In genomic region chr7:144907793-144908192, GRCm38 (mm10) we compare ENCODE assay signal across 14 mouse cellular contexts. TPM values are rescaled to one million over a fixed set of nuclear protein-coding genes. Genes with fewer than 3 reads are reported as not detected.
A peak's percentile ranks its signal among the peaks of the same experiment; 100 is the strongest.
DNase-seq lines count a peak whose midpoint lies in the region; ATAC-seq and TF ChIP-seq lines count a peak whose summit lies in the region.
"Had no signal": no experiment of that assay in that cellular context is flagged by ENCODE, and none has a peak within 500 bp of the region (broad histone marks: within the 10 kb centered on the region; RNA-seq: fewer than 3 reads in every experiment).

No protein-coding gene starts in this region.

- TF ChIP-seq EP300 in CH12.LX (IDR thresholded peaks at IDR 0.05; ENCODE audit: low read length), result no peak
- no peak for TF ChIP-seq EP300 in liver, embryonic 14.5 days (IDR thresholded peaks at IDR 0.05; ENCODE audit: low read depth)

- whole genome bisulfite sequencing in intestine, postnatal 0 days, result 11% methylated on average over 8 of the region's 8 CpGs
- WGBS in intestine, embryonic 16.5 days, result 9% methylated on average over 8 of the region's 8 CpGs
- WGBS in liver, embryonic 14.5 days (ENCODE audit: insufficient replicate concordance), result 8% methylated on average over 8 of the region's 8 CpGs

- TF ChIP-seq POLR2A in CH12.LX (IDR thresholded peaks at IDR 0.05; ENCODE audit: low read depth, low read length), result no peak

- in situ Hi-C loops in CH12.LX (cut with MboI; ENCODE audit: low pct_ligation_motif_present, low pct_unique_long_range_greater_than_20kb, low sequenced_read_pairs), result no loop called here

- DNase-seq in CH12.LX (ENCODE audit: extremely low read depth), result peak; percentile 70
- peak; percentile 53 for DNase-seq in c-Kit-positive CD71-positive TER-119-negative erythroid progenitor cells, embryonic 14.5 days (ENCODE audit: low read depth)
- DNase-seq in liver, embryonic 14.5 days (ENCODE audit: low read depth in 3 of 3, low spot score in 3 of 3), result peak in 2 of 3 experiments; percentile 39 to 45
- DNase-seq in right cerebral cortex, postnatal 14 days, result no peak
- DNase-seq in gastrocnemius, adult 8-10 months (ENCODE audit: low spot score in 2 of 2), result no peak
- DNase-seq in frontal cortex, postnatal 36 days (ENCODE audit: low spot score in 2 of 2), result no peak
- DNase-seq: cerebellum, postnatal 36 days; thymus, postnatal 25 days had no signal

- no peaks in the 10 kb centered on the region for H3K9me3 ChIP-seq in intestine, postnatal 0 days (ENCODE audit: control insufficient read depth)
- no peaks in the 10 kb centered on the region for H3K9me3 ChIP-seq in intestine, embryonic 16.5 days (ENCODE audit: control insufficient read depth, low read length)
- peaks cover 10% of the 10 kb centered on the region for H3K9me3 ChIP-seq in CH12.LX (replicated peaks; ENCODE audit: low read length)
- H3K9me3 ChIP-seq in liver, embryonic 14.5 days (ENCODE audit: control insufficient read depth, low read length), result no peaks in the 10 kb centered on the region
- H3K9me3 ChIP-seq: forebrain, embryonic 15.5 days; hindbrain, embryonic 10.5 days; lung, embryonic 15.5 days had no signal

- H3K4me2 ChIP-seq in intestine, postnatal 0 days (replicated peaks; ENCODE audit: low read depth), result no peak overlapping the region
- H3K4me2 ChIP-seq in intestine, embryonic 16.5 days (ENCODE audit: low read depth, low read length), result no peak overlapping the region
- peak overlapping the region; percentile 82; the same call in 1 of the 2 replicates for H3K4me2 ChIP-seq in CH12.LX (ENCODE audit: insufficient read depth, low read depth, poor library complexity, severe bottlenecking)
- H3K4me2 ChIP-seq in liver, embryonic 14.5 days (ENCODE audit: low read depth), result no peak overlapping the region; the same call in 1 of the 2 replicates
- H3K4me2 ChIP-seq: lung, embryonic 15.5 days had no signal

- dilution Hi-C loops in CH12.LX (cut with MboI; ENCODE audit: extremely low pct_ligation_motif_present, extremely low pct_unique_long_range_greater_than_20kb, low sequenced_read_pairs), result no loop called here

- no peak for ATAC-seq in intestine, postnatal 0 days
- no peak for ATAC-seq in intestine, embryonic 16.5 days
- ATAC-seq in liver, embryonic 14.5 days (ENCODE audit: insufficient read depth), result no peak

- H3K36me3 ChIP-seq in intestine, postnatal 0 days (ENCODE audit: control insufficient read depth, insufficient read depth), result no peaks in the 10 kb centered on the region
- no peaks in the 10 kb centered on the region for H3K36me3 ChIP-seq in intestine, embryonic 16.5 days (ENCODE audit: control insufficient read depth, insufficient read depth, low read length)
- no peaks in the 10 kb centered on the region for H3K36me3 ChIP-seq in CH12.LX (replicated peaks in 1 of 2; ENCODE audit: control insufficient read depth in 1 of 2, insufficient read depth in 1 of 2, low read length in 1 of 2)
- H3K36me3 ChIP-seq in liver, embryonic 14.5 days (replicated peaks; ENCODE audit: control insufficient read depth, insufficient read depth, low read depth), result no peaks in the 10 kb centered on the region
- H3K36me3 ChIP-seq: forebrain, embryonic 15.5 days; hindbrain, embryonic 10.5 days; lung, embryonic 15.5 days had no signal

- H3K27me3 ChIP-seq in intestine, postnatal 0 days (replicated peaks; ENCODE audit: control insufficient read depth, insufficient read depth, low read length), result no peaks in the 10 kb centered on the region
- H3K27me3 ChIP-seq in intestine, embryonic 16.5 days (replicated peaks; ENCODE audit: control insufficient read depth, insufficient read depth, low read length), result no peaks in the 10 kb centered on the region
- H3K27me3 ChIP-seq in CH12.LX (replicated peaks), result peaks cover 84% of the 10 kb centered on the region
- no peaks in the 10 kb centered on the region; the same call in 1 of the 2 replicates for H3K27me3 ChIP-seq in liver, embryonic 14.5 days (ENCODE audit: control insufficient read depth, insufficient read depth, low read length)
- H3K27me3 ChIP-seq: forebrain, embryonic 15.5 days; lung, embryonic 15.5 days had no signal

- H3K4me3 ChIP-seq in intestine, postnatal 0 days (ENCODE audit: low read depth, low read length), result no peak overlapping the region
- no peak overlapping the region for H3K4me3 ChIP-seq in intestine, embryonic 16.5 days (ENCODE audit: low read length)
- no peak overlapping the region for H3K4me3 ChIP-seq in CH12.LX (replicated peaks in 1 of 3; ENCODE audit: low read depth in 2 of 3, low read length in 2 of 3, poor library complexity in 1 of 3)
- no peak overlapping the region for H3K4me3 ChIP-seq in liver, embryonic 14.5 days (ENCODE audit: insufficient read depth in 1 of 2, low read depth in 2 of 2, low read length in 2 of 2)
- H3K4me3 ChIP-seq: forebrain, embryonic 15.5 days; lung, embryonic 15.5 days; myocyte had no signal

- peak; percentile 33 for TF ChIP-seq RAD21 in CH12.LX (IDR thresholded peaks at IDR 0.05; ENCODE audit: low read depth, low read length)

- H3K9ac ChIP-seq in intestine, postnatal 0 days (ENCODE audit: low read depth, low read length), result no peak overlapping the region
- H3K9ac ChIP-seq in intestine, embryonic 16.5 days (ENCODE audit: low read depth, low read length), result no peak overlapping the region
- no peak overlapping the region for H3K9ac ChIP-seq in CH12.LX (ENCODE audit: insufficient read depth, low read depth)
- no peak overlapping the region for H3K9ac ChIP-seq in liver, embryonic 14.5 days (replicated peaks)
- H3K9ac ChIP-seq: forebrain, embryonic 15.5 days; lung, embryonic 15.5 days had no signal

- H3K79me2 ChIP-seq in CH12.LX (replicated peaks; ENCODE audit: control insufficient read depth, extremely low read depth, insufficient read depth, poor library complexity, severe bottlenecking), result no peaks in the 10 kb centered on the region

- no peak overlapping the region for H3K27ac ChIP-seq in intestine, postnatal 0 days (ENCODE audit: low read depth, low read length)
- no peak overlapping the region for H3K27ac ChIP-seq in intestine, embryonic 16.5 days (ENCODE audit: low read length)
- H3K27ac ChIP-seq in CH12.LX (ENCODE audit: insufficient read depth, low read depth), result no peak overlapping the region
- no peak overlapping the region for H3K27ac ChIP-seq in liver, embryonic 14.5 days
- H3K27ac ChIP-seq: forebrain, embryonic 15.5 days; hindbrain, embryonic 10.5 days; lung, embryonic 15.5 days had no signal

- no peaks in the 10 kb centered on the region for H3K4me1 ChIP-seq in intestine, postnatal 0 days (replicated peaks; ENCODE audit: control insufficient read depth, insufficient read depth, low read length)
- no peaks in the 10 kb centered on the region for H3K4me1 ChIP-seq in intestine, embryonic 16.5 days (ENCODE audit: control insufficient read depth, insufficient read depth, low read length)
- H3K4me1 ChIP-seq in CH12.LX (ENCODE audit: control insufficient read depth in 1 of 2, insufficient read depth in 2 of 2), result peaks cover 8% of the 10 kb centered on the region in 2 experiments; a peak in 3 of 4 replicates
- H3K4me1 ChIP-seq in liver, embryonic 14.5 days (replicated peaks; ENCODE audit: control insufficient read depth in 2 of 2, insufficient read depth in 2 of 2, low read length in 1 of 2), result no peaks in the 10 kb centered on the region; a peak in 1 of 4 replicates

- TF ChIP-seq CTCF in intestine, postnatal 0 days (IDR thresholded peaks at IDR 0.05; ENCODE audit: low read depth), result peak; percentile 62
- peak in 1 of 2 experiments; percentile 69; a peak in 3 of 4 replicates for TF ChIP-seq CTCF in CH12.LX (conservative IDR thresholded peaks at IDR 0.05 in 1 of 2, IDR thresholded peaks at IDR 0.05 in 1 of 2; ENCODE audit: low read depth in 2 of 2, low read length in 2 of 2)
- peak; percentile 40 for TF ChIP-seq CTCF in liver, embryonic 14.5 days (IDR thresholded peaks at IDR 0.05; ENCODE audit: low read depth)

TF ChIP-seq in CH12.LX, 34 proteins besides CTCF, POLR2A, EP300 and RAD21 (continues in another document):
- TF ChIP-seq MAFK (IDR thresholded peaks at IDR 0.05; ENCODE audit: insufficient replicate concordance, low read length) (peak; percentile 87), ZC3H11A (IDR thresholded peaks at IDR 0.05; ENCODE audit: low read depth, low read length) (no peak), MXI1 (IDR thresholded peaks at IDR 0.05; ENCODE audit: low read depth, low read length) (no peak), ETS1 (conservative IDR thresholded peaks at IDR 0.05; ENCODE audit: low read depth, low read length) (peak; percentile 42; the same call in 1 of the 2 replicates), MEF2A (IDR thresholded peaks at IDR 0.05; ENCODE audit: borderline replicate concordance, low read depth, low read length) (peak; percentile 90), MAZ (IDR thresholded peaks at IDR 0.05; ENCODE audit: low read depth, low read length) (no peak)

RNA-seq across cellular contexts. Expression of gene LTO1, which starts 7.1 kb away (rescaled TPM):
- polyA plus RNA-seq in intestine, postnatal 0 days (2015; fragmentation: Nextera tagmentation; extraction: Ambion mirVana), result 16.2 and 21.1 TPM in 2 replicates
- polyA plus RNA-seq in intestine, embryonic 16.5 days (2015; fragmentation: Nextera tagmentation; extraction: Ambion mirVana), result 22.7 and 24.4 TPM in 2 replicates
- 10.2 and 10.7 TPM in 2 replicates for total RNA-seq in CH12.LX (2012; rRNA removed)
- total RNA-seq in CH12.LX (2014; rRNA removed), result 3.9 and 4.0 TPM in 2 replicates
- 8.5 and 14.3 TPM in 2 replicates for polyA plus RNA-seq in CH12.LX (2012; ENCODE audit: insufficient read length, low read depth)
- polyA plus RNA-seq in liver, embryonic 14.5 days (2012; rRNA removed), result 6.9 and 11.7 TPM in 2 replicates
- polyA plus RNA-seq in liver, embryonic 14.5 days (2014; fragmentation: Nextera tagmentation; extraction: Ambion mirVana), result 6.4 and 6.7 TPM in 2 replicates
- total RNA-seq in gastrocnemius, adult 8-10 months (2022), result 1 to 10 TPM; 7.8 to 8.9 (median 8.7) TPM

RNA-seq across cellular contexts. Expression of gene Fgf15, which starts 11.5 kb away (rescaled TPM):
- 51.7 and 76.9 TPM in 2 replicates for polyA plus RNA-seq in intestine, postnatal 0 days (2015; fragmentation: Nextera tagmentation; extraction: Ambion mirVana)
- polyA plus RNA-seq in intestine, embryonic 16.5 days (2015; fragmentation: Nextera tagmentation; extraction: Ambion mirVana), result 0.15 and 0.33 TPM in 2 replicates
- total RNA-seq in CH12.LX (2012; rRNA removed), result not detected in 2 replicates
- not detected in 2 replicates for total RNA-seq in CH12.LX (2014; rRNA removed)
- not detected in 2 replicates for polyA plus RNA-seq in CH12.LX (2012; ENCODE audit: insufficient read length, low read depth)
- polyA plus RNA-seq in liver, embryonic 14.5 days (2012; rRNA removed), result 0.02 and 0.09 TPM in 2 replicates
- not detected in 2 replicates for polyA plus RNA-seq in liver, embryonic 14.5 days (2014; fragmentation: Nextera tagmentation; extraction: Ambion mirVana)
- not detected for total RNA-seq in gastrocnemius, adult 8-10 months (2022)
- polyA plus RNA-seq: lung, embryonic 15.5 days; myocyte had no signal

RNA-seq across cellular contexts. Expression of gene Ccnd1, which starts 31.9 kb away (rescaled TPM):
- polyA plus RNA-seq in intestine, postnatal 0 days (2015; fragmentation: Nextera tagmentation; extraction: Ambion mirVana), result 41.5 and 42.9 TPM in 2 replicates
- 59.3 and 72.2 TPM in 2 replicates for polyA plus RNA-seq in intestine, embryonic 16.5 days (2015; fragmentation: Nextera tagmentation; extraction: Ambion mirVana)
- 0.13 and 0.34 TPM in 2 replicates for total RNA-seq in CH12.LX (2012; rRNA removed)
- 0.08 TPM in 1 of 2 replicates, not detected in the other for total RNA-seq in CH12.LX (2014; rRNA removed)
- polyA plus RNA-seq in CH12.LX (2012; ENCODE audit: insufficient read length, low read depth), result 0.11 and 0.16 TPM in 2 replicates
- 14.6 and 16.7 TPM in 2 replicates for polyA plus RNA-seq in liver, embryonic 14.5 days (2012; rRNA removed)
- polyA plus RNA-seq in liver, embryonic 14.5 days (2014; fragmentation: Nextera tagmentation; extraction: Ambion mirVana), result 25.4 and 27.7 TPM in 2 replicates
- 1 to 10 TPM; 2.3 to 6.9 (median 4.0) TPM for total RNA-seq in gastrocnemius, adult 8-10 months (2022)

Comparison
In these comparisons a context has a peak if more than half of its experiments do, and no peak if none do; other contexts are left out.
1. RNA of gene Fgf15, which starts 11.5 kb away (polyA plus RNA-seq): 51.7 to 76.9 TPM in intestine, postnatal 0 days; 0.15 to 0.33 TPM in intestine, embryonic 16.5 days, 0.02 to 0.09 TPM in liver, embryonic 14.5 days and not detected in CH12.LX; every median in the first group is over 10 times any median in the second.
2. DNase-seq: peak in CH12.LX (single experiment), c-Kit-positive CD71-positive TER-119-negative erythroid progenitor cells, embryonic 14.5 days (single experiment) and liver, embryonic 14.5 days (2 of 3); none in right cerebral cortex, postnatal 14 days (single experiment), gastrocnemius, adult 8-10 months (0 of 2) and frontal cortex, postnatal 36 days (0 of 2).
3. RNA of gene Ccnd1, which starts 31.9 kb away (polyA plus RNA-seq): 59.3 to 72.2 TPM in intestine, embryonic 16.5 days, 41.5 to 42.9 TPM in intestine, postnatal 0 days and 14.6 to 27.7 TPM in liver, embryonic 14.5 days; 0.11 to 0.16 TPM in CH12.LX; every median in the first group is over 10 times any median in the second.